Mouse (Mus musculus): Measurements from ENCODE around the gene Actr1a.

Gene Actr1a

GRCm38 (mm10) chr19:46395109-46396009 is at the start of gene Actr1a:
Actr1a (minus strand) TSS chr19:46395748.
- peak; percentile 97 for DNase-seq

- DNase-seq: peak; percentile 83 to 90
Measured at GRCm38 (mm10) chr19:46444209-46444608, 48.7 kb upstream of the Actr1a start.

GRCm38 (mm10) chr19:46443509-46443908 is 48.0 kb upstream of the Actr1a start:
- DNase-seq: no peak

- DNase-seq: no peak
Measured at GRCm38 (mm10) chr19:46435492-46435891, 39.9 kb upstream of the Actr1a start.

GRCm38 (mm10) chr19:46434591-46434990 is 39.0 kb upstream of the Actr1a start:
- DNase-seq: no peak

GRCm38 (mm10) chr19:46434148-46434547 is 38.6 kb upstream of the Actr1a start:
- DNase-seq: no peak

- no peak for DNase-seq
Measured at GRCm38 (mm10) chr19:46433712-46434111, 38.2 kb upstream of the Actr1a start.

- no peak for DNase-seq
Measured at GRCm38 (mm10) chr19:46429250-46429649, 33.7 kb upstream of the Actr1a start.

GRCm38 (mm10) chr19:46426488-46426887 is 30.9 kb upstream of the Actr1a start:
- DNase-seq: no peak

- no peak for DNase-seq
Measured at GRCm38 (mm10) chr19:46425266-46425665, 29.7 kb upstream of the Actr1a start.

- peak; percentile 12 to 50 for DNase-seq
Measured at GRCm38 (mm10) chr19:46422384-46423338, 27.1 kb upstream of the Actr1a start.

GRCm38 (mm10) chr19:46420410-46420809 is 24.9 kb upstream of the Actr1a start:
- DNase-seq: no peak

GRCm38 (mm10) chr19:46418051-46418450 is 22.5 kb upstream of the Actr1a start:
- DNase-seq: no peak

GRCm38 (mm10) chr19:46416276-46416675 is 20.7 kb upstream of the Actr1a start:
- peak; percentile 14 to 52 for DNase-seq

- DNase-seq: no peak
Measured at GRCm38 (mm10) chr19:46414486-46414885, 18.9 kb upstream of the Actr1a start.

- DNase-seq: no peak
Measured at GRCm38 (mm10) chr19:46413969-46414368, 18.4 kb upstream of the Actr1a start.

GRCm38 (mm10) chr19:46412056-46412805 is 16.7 kb upstream of the Actr1a start:
- DNase-seq: peak in 1 of 2 experiments; percentile 15

GRCm38 (mm10) chr19:46409506-46409905 is 14.0 kb upstream of the Actr1a start:
- no peak for DNase-seq

- DNase-seq: no peak
Measured at GRCm38 (mm10) chr19:46406592-46407386, 11.2 kb upstream of the Actr1a start.

- DNase-seq: no peak
Measured at GRCm38 (mm10) chr19:46404030-46404429, 8.5 kb upstream of the Actr1a start.

- no peak for DNase-seq
Measured at GRCm38 (mm10) chr19:46400558-46400957, 5.0 kb upstream of the Actr1a start.

- peak; percentile 28 to 67 for DNase-seq
Measured at GRCm38 (mm10) chr19:46399886-46400285, 4.3 kb upstream of the Actr1a start.
